Mouse (Mus musculus) right cerebral cortex, adult 2 months (tissue): ENCODE results near the gene Eefsec.

Experiments
- DNase-seq, 2 experiments: peaks; one replicate each; pipeline ENCODE4 v3.0.0; 2021 to 2022; ENCODE audit warnings: low spot score in 2 of 2

The Eefsec gene

DNA sequence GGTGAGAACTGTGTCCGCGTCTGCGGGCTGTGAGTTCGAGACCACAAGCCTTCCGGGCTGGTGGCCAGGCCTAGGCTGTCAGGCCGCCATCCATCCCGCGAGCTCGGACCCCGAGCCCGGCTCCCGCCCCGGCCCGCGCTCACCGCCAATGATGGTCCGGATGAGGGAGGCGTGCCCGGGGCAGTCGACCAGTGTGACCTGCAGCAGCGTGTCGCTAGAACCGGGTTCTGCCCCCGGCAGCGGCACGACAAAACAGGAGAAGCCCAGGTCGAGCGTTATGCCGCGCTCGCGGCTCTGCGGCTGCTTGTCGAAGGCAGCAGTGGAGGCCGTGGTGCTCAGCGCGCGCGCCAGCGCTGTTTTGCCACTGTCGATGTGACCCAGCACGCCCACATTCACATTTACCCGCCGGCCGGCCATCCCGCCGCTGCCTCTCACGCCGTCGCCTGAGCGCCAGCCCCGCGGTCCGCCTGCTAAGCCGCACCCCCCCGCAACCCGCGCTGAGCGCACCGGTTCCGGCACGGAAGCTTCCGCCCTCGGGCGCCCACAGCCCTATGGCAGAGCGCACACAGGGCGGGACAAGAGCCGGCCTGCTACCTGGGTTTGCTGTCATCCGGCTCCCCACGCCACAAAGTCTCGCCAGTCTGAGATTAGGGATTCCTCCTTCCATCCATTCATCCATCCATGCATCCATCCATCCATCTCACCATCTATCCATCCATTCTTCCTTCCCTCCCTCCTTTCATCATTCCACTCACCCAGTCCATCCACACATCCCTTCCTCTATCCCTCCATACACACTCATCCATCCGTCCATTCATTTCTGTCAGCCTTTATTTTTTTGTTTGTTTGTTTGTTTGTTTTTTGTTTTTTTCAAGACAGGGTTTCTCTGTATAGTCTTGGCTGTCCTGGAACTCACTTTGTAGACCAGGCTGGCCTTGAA lies at the start of gene Eefsec:
TSS of gene Eefsec (minus strand) at position 477 of the 940 bp plus-strand sequence.
- peak; percentile 82 to 83 for DNase-seq

DNA sequence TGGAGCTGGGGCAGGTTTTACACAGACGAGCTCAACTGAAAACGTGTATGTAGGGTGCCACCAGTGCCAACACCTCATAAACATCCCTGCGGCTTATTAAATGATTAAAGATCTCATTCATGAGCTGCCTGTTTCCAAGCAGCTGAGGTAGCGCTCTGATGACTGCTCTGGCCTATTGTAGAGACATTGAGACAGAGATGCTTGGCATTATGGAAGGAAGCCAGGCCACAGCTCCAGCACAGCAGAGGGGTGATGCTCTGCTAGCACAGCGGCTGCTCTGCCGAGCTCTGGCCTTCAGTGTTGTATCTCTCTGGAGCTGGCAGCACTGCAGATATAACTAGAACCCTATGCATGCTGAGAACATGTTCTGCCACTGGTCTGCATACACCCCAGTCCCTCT lies 47.4 kb upstream of the Eefsec start:
- no peak for DNase-seq

DNA sequence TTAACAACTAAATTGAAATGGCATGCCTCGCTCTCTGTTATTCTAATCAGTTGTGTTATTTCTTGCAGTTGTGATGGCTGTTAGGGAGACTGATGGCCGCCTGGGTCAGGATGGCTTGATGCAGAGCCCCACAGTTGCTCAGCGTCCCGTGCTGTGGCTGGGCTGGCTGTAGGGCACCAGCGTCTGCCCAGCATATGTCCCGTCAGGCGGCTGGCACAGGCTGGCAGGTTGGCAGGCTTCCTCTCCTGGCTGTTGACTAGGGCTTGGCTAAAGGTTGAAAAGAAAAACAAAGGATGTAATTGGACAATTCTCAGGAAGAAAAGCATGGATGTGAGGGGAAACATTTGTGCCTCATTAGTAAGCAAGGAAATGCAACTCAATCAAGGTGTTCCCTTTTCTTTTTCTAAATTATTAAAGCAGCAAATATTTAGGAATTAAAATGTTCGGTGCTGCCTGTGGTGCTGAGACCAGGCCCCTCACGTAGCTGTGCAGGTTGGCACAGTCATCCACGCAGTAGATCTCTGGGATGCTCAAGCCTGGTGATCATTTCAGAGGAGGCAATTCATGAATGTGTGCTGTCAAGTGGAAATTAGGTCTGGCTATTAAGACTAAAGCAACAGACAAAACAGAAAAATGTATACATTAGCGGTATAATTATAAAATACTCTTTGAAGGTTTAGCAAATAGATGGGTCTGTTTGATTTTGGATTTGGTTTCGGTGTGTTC lies 44.5 kb upstream of the Eefsec start:
- peak; percentile 35 to 38 for DNase-seq

DNA sequence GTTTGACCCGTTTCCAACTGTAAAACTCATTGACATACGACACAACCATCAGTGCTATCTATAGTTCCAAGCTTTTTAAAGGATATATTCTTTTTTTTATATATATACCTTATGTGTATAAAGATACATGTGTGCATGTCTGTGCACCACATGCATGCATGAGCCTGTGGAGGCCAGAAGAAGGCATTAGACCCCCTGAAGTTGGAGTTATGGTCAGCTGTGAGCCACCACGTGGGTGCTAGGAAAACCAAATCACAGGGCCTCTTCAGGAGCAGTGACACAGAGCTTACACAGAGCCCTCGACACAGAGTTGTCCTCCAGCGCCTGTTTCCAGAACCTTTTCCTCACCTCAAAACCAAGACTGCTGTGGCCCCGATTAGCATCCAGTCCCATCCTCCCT lies 43.5 kb upstream of the Eefsec start:
- no peak for DNase-seq

DNA sequence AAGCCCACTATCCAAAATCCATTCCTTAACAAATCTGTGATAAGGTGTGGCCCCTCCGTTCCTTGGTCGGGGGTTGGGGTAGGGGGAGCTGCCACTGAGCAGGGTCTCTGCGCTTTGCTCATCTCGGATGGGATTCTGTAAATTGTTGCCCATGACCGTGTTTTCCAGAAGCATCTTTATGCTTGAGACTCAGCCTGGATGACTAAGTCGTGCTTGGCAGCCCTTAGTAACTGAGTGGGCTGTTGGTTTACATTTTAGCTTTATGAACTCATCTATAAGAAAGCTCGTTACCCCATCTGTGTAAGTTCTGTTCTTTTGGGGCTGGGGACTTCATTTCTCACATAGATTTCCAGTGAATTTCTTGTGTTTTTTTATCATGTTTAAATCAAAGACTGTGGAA lies 42.7 kb upstream of the Eefsec start:
- peak in 1 of 2 experiments; percentile 60 for DNase-seq

DNA sequence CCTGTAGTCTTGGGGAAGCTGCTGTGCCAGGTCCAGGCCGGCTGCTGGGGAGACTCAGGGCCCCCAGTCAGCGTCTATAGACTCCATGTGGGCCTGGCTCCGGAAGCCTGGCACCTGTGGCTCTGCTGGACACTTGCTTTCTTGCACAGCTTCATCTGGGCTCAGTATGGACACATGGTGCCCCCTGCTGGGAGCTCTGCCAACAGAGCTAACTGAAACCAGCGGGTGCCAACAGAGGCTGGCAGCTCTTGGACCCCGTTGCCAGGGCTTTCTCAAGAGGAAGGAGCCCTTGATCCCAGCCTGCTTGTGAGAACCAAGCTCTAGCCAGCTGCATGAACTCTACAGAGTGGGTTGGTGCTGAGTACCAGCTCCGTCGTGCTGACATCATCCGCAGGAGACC lies 40.6 kb upstream of the Eefsec start:
- DNase-seq, result peak; percentile 70 to 77

DNA sequence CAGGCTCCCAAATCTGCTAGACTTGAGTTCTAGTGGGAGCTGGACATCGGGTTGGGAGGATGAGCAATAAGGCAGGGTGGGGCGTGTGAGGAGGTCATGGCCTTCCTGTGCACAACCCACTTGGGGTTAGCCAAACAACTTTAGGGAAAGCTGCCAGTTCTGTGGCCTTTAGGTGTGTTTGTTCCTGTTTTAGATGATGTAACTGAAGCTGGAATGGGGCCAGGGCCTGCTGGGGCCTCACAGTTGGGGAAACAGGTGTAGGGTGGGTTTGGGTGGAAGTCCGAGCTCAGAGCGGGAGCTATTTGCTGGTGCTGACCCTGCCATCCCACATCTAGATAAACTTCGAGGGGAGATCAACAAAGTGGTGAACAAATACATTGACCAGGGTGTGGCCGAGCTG lies 39.0 kb upstream of the Eefsec start:
- DNase-seq, result no peak

DNA sequence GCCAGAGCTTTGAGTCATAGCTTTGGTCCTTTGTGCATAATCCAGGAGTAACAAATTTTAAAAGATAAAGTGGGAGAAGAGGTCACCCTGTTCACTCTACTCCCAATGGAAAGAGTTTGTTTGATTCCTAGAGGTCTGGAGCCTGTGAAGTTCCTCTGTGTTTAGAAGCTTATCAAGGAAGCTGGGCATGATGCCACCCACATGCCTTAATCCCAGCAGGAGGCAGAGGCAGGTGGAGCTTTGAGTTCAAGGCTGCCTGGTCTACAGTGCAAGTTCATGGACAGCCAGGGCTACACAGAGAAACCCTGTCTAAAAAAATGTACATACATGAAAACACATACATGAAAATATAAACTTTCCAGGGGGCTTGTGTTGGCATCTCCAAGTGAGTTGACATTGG lies 37.6 kb upstream of the Eefsec start:
- no peak for DNase-seq

DNA sequence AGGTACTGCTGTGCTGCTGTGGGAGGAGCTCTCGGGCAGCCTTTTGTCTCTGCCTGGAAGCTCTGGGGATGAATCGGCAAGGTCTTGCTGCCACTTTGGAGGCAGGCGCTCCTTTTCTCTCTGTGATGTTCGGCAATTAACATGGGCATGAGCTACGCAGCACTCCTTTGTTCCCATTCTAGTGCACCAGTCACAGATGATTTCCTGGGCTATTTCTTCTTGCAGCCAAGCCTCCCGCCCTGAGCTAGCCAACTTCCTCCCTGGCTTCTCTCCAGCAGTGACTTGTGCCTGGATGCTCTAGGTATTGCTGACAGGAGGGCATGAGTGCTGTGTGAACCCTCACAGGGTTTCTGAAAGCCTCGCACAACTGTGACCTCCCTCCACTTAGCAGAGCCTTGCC lies 36.8 kb upstream of the Eefsec start:
- DNase-seq, result no peak

DNA sequence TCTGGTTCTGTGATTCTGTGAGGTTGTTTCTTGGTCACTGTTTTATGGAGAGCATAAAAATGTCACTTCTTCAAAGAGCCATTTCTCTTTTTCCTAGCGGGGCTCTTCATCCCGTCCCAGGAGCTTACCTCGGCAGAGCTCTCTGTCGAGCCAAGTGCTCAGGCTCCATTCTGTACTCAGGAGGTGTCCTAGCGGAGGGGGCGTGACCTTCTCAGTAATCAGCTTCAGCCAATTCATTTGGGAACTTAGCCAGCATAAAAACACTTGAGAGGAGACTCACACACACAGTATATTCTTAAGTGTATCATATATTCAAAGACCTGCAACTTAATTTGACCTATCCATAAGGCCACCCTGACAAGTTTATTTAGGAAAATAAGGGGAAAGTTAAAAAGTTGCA lies 34.1 kb upstream of the Eefsec start:
- no peak for DNase-seq

DNA sequence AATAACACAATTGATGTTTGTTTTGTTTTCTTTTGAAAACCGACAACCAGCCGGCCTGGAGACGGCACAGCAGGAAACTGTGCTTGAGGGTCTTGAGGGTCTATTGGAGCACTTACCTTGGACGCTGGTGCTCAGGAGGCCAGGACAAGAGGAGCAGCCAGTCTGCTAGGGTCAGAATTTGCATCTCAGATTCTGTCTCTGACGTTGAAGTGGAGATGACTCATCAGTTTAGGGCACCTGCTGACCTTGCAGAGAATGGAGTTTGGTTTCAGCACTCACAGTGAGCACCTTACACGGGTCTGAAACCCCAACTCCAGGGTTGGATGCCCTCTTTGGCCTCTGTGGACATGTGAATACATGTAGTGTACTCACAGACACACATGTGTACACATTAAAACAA lies 23.5 kb upstream of the Eefsec start:
- no peak for DNase-seq

DNA sequence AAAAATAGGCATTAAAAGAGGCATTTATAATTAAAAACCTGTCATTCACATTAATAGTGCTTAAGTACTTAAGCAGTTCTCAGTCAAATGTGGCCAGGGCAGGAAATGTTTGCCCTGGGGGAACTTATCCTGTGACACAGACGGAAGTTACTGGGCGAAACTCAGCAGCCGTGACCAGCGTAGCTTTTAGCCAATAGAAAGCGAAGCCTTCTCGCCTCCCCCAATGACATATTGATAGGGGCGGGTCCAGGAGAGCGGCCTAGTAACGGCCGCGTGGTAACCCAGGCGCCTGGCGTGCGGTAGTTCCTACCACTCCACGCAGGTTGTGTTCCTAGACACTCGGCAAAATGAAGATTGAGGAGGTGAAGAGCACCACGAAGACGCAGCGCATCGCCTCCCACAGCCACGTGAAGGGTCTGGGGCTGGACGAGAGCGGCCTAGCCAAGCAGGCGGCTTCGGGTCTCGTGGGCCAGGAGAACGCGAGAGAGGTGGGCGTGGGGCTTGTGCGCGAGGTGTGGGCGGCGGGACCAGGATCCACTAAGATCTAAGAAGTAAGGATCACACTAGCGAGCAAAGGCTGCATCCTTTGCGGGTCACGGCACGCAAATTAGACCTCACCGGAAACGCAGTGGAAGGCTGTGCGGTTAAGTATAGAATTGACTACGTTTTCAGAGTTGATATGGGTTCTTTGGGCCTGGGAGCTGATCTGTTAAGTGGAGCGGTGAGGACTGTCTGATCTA lies 19.0 kb upstream of the Eefsec start, which contains the start of gene Ruvbl1:
TSS of gene Ruvbl1 (plus strand) at position 229 of the 740 bp plus-strand sequence.
- DNase-seq, result peak; percentile 92 to 93

DNA sequence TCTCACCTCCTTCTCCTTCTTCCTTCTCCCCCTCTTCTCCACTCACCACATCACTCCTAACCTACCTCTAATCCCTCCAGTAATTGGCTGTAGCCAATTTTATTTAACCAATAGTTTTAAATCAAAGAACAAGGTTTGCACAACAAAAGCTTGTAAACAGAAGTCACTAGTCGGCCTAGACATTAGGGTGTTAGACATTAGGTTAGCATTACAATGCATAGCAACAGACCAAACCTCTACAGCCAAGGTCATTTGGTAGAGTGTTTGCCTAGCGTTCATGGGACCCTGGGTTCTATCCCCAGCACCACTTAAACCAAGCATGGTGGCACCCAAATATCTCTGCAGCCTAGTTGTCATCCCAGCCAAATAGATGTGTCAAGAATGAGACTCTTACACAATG lies 8.2 kb upstream of the Eefsec start:
- no peak for DNase-seq

DNA sequence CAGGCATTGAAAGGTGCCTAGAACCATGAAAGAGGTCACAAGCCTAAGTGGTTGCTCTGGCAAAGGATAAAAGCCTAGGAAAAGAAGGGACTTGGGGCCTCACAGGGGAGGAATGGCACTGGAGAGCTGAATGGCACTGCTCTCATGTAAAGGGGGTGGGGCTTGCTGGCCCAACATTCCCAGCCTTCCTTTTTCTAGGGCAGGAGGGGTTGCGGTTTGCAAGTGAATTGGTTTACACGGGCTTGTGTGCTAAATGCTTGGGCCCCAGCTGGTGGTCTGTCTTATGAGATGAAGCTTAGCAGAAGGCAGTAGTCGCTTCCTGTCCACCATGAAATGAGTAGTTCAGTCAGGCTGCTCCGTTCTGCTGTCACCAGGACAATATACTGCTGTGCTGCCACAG lies 1.1 kb upstream of the Eefsec start:
- DNase-seq, result no peak

DNA sequence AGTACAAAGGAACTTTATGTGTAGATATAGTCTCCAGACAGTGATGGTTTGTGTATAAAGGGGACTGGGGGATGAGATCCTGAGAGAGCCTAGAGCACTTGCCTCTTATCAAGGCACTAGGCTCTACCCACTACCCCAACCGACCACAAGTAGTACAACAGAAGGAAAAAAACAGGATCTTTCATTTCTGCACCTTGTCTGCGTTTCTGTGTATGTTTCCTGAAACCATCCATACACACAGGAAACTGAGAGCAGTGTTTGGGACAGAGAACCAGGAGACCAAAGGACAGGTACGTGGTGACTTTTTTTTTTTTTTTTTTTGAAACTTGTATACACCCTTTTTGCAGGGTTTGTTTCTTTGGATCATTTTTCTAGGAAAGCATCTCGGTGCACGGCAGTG lies 678 bp downstream of the Eefsec start:
- no peak for DNase-seq

DNA sequence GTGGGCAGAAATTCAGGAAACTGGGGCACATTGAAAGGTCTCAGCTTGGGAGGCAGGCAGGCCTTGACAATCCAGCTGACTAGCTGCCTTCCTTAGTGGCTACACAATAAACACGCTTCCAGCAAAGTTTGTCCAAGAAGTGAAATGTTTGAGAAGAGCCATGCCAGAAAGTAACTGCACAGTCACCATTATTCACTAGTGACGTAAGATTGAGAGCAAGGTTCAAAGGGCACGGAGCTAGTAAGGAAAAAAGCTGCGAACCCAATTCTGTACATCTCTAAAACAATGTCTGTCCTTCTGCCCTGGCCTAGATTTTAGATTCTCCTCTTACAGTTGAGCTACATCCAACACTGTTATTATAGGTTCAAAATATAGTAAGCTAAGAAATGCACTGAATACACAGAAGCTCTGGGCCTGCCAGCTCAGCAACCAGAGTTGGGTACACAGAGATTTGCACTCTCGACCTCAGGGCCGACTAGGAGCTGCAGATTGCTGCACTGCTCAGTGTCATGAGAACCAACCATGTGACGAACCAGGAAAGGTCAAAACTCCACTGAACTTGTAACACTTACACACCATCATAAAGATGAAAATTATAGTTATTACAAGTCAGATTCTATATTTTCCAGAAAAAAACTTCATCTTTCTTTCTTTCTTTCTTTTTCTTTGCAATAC lies 2.1 kb downstream of the Eefsec start:
- no peak for DNase-seq

DNA sequence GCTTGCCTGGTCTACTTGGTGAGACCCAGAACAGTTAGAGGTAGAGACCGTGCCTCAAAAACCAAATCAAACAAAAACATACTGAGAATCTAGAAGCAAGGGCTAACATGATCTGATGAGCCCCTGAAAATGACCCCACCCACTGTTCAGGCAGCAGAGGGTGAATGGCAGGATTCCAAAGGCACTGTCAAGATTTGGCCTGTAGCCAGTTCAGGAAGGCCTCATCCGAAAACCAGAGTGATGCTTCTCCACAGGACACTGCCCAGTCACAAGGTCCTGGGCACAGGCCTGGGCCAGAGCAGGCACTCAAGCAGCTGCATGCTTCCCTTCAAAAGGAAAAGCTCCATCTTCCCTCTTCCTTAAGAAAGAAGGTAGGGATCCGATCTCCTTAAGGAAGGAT lies 2.9 kb downstream of the Eefsec start:
- DNase-seq, result no peak

DNA sequence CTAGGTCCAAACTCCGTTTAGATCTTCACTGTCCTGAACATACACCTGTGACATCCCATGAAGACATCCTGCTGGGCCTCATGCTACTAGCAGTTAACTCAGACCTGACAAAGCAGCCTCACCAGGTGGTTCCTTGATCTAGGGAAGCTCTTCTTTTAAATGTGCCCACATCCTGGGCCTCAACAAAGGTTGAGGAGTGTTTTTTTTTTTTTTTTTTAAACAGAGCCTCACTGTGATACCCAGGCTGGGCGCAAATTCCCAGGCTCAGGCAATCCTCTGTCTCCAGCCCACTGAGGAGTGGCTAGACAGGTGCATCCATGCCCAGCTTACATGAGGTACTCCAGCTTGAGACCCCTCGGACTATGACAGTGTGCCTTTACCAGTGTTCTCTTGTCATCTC lies 3.8 kb downstream of the Eefsec start:
- DNase-seq, result no peak

DNA sequence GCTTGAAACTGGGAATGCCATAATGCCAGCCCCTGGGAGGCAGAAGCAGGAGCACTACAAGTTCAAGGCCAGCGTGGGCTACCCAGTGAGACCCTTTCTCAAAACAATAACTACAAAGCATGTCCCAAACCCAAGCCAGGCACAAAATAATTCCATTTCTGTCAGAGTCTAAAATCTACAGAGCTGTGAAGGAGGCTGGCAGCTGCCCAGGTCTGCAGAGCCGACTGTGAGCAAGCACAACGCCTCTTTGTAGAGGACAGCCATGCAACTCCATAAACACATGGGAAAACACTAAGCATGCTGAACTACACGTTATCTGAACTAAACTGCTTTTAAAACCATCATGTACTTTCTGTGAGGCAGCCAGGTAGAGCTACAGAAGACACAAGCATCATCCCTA lies 7.3 kb downstream of the Eefsec start:
- DNase-seq, result peak; percentile 57 to 68

DNA sequence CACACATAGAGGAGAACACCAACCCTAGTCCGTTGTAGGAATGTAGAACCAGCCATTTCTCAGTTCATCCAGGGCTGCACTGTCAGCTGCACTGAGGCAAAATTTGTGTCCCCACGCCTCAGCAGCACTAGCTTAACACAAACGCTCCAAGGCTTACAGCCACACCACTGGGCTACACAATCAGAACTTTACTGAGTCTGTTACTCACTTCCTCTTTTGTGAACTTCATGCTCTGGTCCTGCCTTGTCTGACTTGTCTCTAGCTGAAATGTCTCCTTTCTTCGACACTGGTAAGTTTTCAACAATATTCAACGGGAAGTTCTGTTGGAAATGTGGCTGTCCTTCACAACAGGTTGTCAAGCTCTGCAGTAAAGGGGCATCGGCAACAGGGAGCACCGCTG lies 10.7 kb downstream of the Eefsec start:
- no peak for DNase-seq

DNA sequence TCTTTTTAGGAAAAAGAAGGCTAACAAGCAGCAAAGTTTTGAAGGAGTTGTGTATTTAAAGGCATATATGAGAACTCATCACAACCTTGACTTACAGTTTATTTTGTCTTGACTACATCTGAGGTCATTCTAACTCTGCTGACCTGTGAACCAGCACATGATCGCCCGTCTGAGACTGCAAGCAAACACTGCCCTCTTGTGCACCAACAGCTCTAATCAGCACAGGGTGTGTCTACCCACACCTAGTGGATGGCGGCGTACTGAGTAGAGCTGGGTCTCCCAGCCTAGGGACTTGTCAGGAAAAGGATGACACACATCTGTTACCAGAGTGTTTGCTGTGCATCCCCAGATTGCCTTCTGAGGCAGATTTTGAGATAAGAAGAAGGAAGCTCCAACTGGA lies 15.1 kb downstream of the Eefsec start:
- DNase-seq, result no peak
